Mouse (Mus musculus): Measurements from ENCODE around the gene Glp2r. TPM values are rescaled to one million over a fixed set of nuclear protein-coding genes. Genes with fewer than 3 reads are reported as not detected.

The Glp2r gene
- polyA plus RNA-seq, 1 experiment from 2014 or later: not detected

Other genes with a start within 250 kb of the Glp2r start
- gene Rcvrn, start 75.8 kb downstream of the Glp2r start, polyA plus RNA-seq (2016; fragmentation: Nextera tagmentation; extraction: Ambion mirVana): not detected in 2 replicates
- gene Gsg1l2, start 3.5 kb upstream of the Glp2r start, polyA plus RNA-seq (2016; fragmentation: Nextera tagmentation; extraction: Ambion mirVana): not detected in 2 replicates
- not detected in 2 replicates for gene Dhrs7c, start 27.0 kb upstream of the Glp2r start, polyA plus RNA-seq (2016; fragmentation: Nextera tagmentation; extraction: Ambion mirVana)
- gene Usp43, start 151.0 kb upstream of the Glp2r start, polyA plus RNA-seq (2016; fragmentation: Nextera tagmentation; extraction: Ambion mirVana): 0.64 and 0.77 TPM in 2 replicates
- gene Cfap52, start 194.5 kb upstream of the Glp2r start, polyA plus RNA-seq (2016; fragmentation: Nextera tagmentation; extraction: Ambion mirVana): 1.4 and 1.9 TPM in 2 replicates
- gene Stx8, start 195.0 kb upstream of the Glp2r start, polyA plus RNA-seq (2016; fragmentation: Nextera tagmentation; extraction: Ambion mirVana): 60.3 and 69.7 TPM in 2 replicates